8 mouse cellular contexts compared by ENCODE assay signal in the genomic region with DNA sequence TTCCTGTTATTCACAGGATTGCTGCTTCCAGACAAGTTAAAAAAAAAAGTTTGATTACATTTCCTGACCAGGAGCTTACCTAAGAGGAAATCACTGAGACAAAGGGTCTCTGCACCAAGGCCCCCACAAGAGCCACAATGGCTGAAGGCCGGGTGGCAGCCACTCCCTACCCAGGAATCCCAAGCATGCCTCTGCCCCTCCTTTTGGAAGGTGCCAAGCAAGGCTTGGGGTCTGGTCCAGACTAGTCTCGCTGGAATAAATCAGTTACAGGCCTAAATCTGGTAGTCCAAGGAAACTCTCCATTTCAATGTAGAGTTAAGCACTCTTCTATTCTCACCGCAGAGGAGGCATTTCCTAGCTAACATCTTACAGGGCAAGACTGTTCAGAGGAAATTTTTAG.
DNase-seq lines count a peak whose midpoint lies in the region; ATAC-seq lines count a peak whose summit lies in the region.

No protein-coding gene starts in this region.

- no peak overlapping the region for H3K9ac ChIP-seq in limb, embryonic 13.5 days
- no peak overlapping the region for H3K9ac ChIP-seq in neural tube, embryonic 15.5 days (replicated peaks)

- DNase-seq in urinary bladder, postnatal 14 days (ENCODE audit: low spot score) = peak; percentile 22
- no peak for DNase-seq in urinary bladder, postnatal 25 days (ENCODE audit: low spot score)
- peak; percentile 25 to 46 for DNase-seq in heart, postnatal 36 days
- no peak for DNase-seq in gastrocnemius, adult 8-10 months (ENCODE audit: low spot score in 2 of 2)
- no peak for DNase-seq in frontal cortex, adult 2 months (ENCODE audit: extremely low spot score in 1 of 2, low spot score in 1 of 2)

- H3K4me1 ChIP-seq in limb, embryonic 13.5 days = peaks cover 58% of the 10 kb centered on the region
- H3K4me1 ChIP-seq in neural tube, embryonic 15.5 days = peaks cover 35% of the 10 kb centered on the region

- peak overlapping the region; percentile 77; the same call in 1 of the 2 replicates for H3K4me3 ChIP-seq in limb, embryonic 13.5 days
- peak overlapping the region; percentile 81; the same call in 1 of the 2 replicates for H3K4me3 ChIP-seq in neural tube, embryonic 15.5 days (replicated peaks)

- peaks cover 21% of the 10 kb centered on the region for H3K27me3 ChIP-seq in limb, embryonic 13.5 days
- H3K27me3 ChIP-seq in neural tube, embryonic 15.5 days (replicated peaks) = 0 out of 2 replicates have a peak, but pooled peaks cover 5% of the 10 kb centered on the region

- H3K4me2 ChIP-seq in limb, embryonic 13.5 days (replicated peaks) = peak overlapping the region; percentile 99
- peak overlapping the region; percentile 93 for H3K4me2 ChIP-seq in neural tube, embryonic 15.5 days

- 14% methylated on average over 3 of the region's 3 CpGs for WGBS in limb, embryonic 13.5 days
- WGBS in neural tube, embryonic 15.5 days = 34% methylated on average over 3 of the region's 3 CpGs

- peak overlapping the region; percentile 84; the same call in 1 of the 2 replicates for H3K27ac ChIP-seq in limb, embryonic 13.5 days
- peak overlapping the region; percentile 86; the same call in 1 of the 2 replicates for H3K27ac ChIP-seq in neural tube, embryonic 15.5 days (replicated peaks)

- no peaks in the 10 kb centered on the region for H3K36me3 ChIP-seq in limb, embryonic 13.5 days
- H3K36me3 ChIP-seq in neural tube, embryonic 15.5 days = no peaks in the 10 kb centered on the region

- intact Hi-C loops in heart, postnatal 36 days (cut with DNase I) = loop anchor here (10.0 kb wide), 1 partner anchor 512 kb away; a partner anchor contains a TSS

- no peak for ATAC-seq in limb, embryonic 13.5 days (ENCODE audit: low FRiP score, low read depth)
- ATAC-seq in neural tube, embryonic 15.5 days (ENCODE audit: low FRiP score) = no peak
- ATAC-seq in cerebellum, adult (ENCODE audit: insufficient number of reproducible peaks, low FRiP score, low TSS enrichment) = no peak

- no peaks in the 10 kb centered on the region for H3K9me3 ChIP-seq in limb, embryonic 13.5 days
- H3K9me3 ChIP-seq in neural tube, embryonic 15.5 days (replicated peaks) = no peaks in the 10 kb centered on the region

Comparison
In these comparisons a context has a peak if more than half of its experiments do, and no peak if none do; other contexts are left out.
1. DNase-seq: peak in urinary bladder, postnatal 14 days (single experiment) and heart, postnatal 36 days (2 of 2); none in urinary bladder, postnatal 25 days (single experiment), gastrocnemius, adult 8-10 months (0 of 2) and frontal cortex, adult 2 months (0 of 2).